Mouse (Mus musculus): Measurements from ENCODE around the gene Rbm44. TPM values are rescaled to one million over a fixed set of nuclear protein-coding genes. Genes with fewer than 3 reads are reported as not detected.

Gene Rbm44
- polyA plus RNA-seq, 1 experiment from 2014 or later: 0.34 TPM

DNA sequence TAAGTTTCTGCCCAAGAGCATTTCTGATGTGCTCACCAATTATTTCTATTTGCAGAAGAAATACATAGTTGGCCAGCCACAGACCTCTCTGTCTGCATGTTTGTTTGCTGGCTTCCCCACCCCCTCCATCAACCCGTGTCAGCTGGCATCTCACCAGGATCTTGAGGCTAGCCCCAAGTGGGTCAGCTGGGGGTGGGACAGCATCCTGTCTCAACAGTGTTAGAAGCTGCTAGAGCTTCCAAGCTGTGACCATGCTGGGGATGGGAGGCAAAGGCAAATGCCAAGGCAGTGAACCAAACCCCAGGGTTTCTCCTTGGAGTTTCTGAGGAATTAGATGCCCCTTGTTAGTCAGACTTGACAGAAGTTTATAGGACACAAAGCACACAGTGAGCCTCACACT lies 71.1 kb downstream of the Rbm44 start:
- WGBS: 65% methylated on average over 1 of the region's 1 CpGs
- Histone ChIP-seq H3K27me3 (no peaks in the 10 kb centered on the region), H3K36me3 (no peaks in the 10 kb centered on the region)

GRCm38 (mm10) chr1:91216504-91217267 lies 71.8 kb downstream of the Rbm44 start:
- no peak for ATAC-seq
- no peak overlapping the region for H3K4me2 ChIP-seq (replicated peaks)
- no peak overlapping the region for H3K9ac ChIP-seq (replicated peaks)
- no peak overlapping the region for H3K27ac ChIP-seq
- WGBS: 66% methylated on average over 10 of the region's 10 CpGs
- no peaks in the 10 kb centered on the region for H3K9me3 ChIP-seq
- no peaks in the 10 kb centered on the region for H3K27me3 ChIP-seq
- H3K36me3 ChIP-seq: no peaks in the 10 kb centered on the region
- H3K4me3 ChIP-seq (replicated peaks): no peak overlapping the region
- H3K4me1 ChIP-seq (replicated peaks): no peaks in the 10 kb centered on the region

More for the DNA sequence above, 71.1 kb downstream of the Rbm44 start:
- Histone ChIP-seq H3K4me2 (replicated peaks) (no peak overlapping the region), H3K9ac (replicated peaks) (no peak overlapping the region), H3K27ac (no peak overlapping the region), H3K4me1 (replicated peaks) (no peaks in the 10 kb centered on the region), H3K4me3 (replicated peaks) (no peak overlapping the region), H3K9me3 (no peaks in the 10 kb centered on the region)
- ATAC-seq: no peak

GRCm38 (mm10) chr1:91219641-91220321 lies 74.9 kb downstream of the Rbm44 start:
- Histone ChIP-seq H3K4me2 (replicated peaks) (no peak overlapping the region), H3K36me3 (no peaks in the 10 kb centered on the region), H3K27ac (no peak overlapping the region), H3K9me3 (no peaks in the 10 kb centered on the region), H3K27me3 (no peaks in the 10 kb centered on the region), H3K4me1 (replicated peaks) (no peaks in the 10 kb centered on the region), H3K4me3 (replicated peaks) (no peak overlapping the region), H3K9ac (replicated peaks) (no peak overlapping the region)
- no peak for ATAC-seq
- WGBS: 87% methylated on average over 7 of the region's 7 CpGs

- no peaks in the 10 kb centered on the region for H3K27me3 ChIP-seq
- H3K4me2 ChIP-seq (replicated peaks): no peak overlapping the region
- WGBS: 92% methylated on average over 3 of the region's 3 CpGs
- H3K9ac ChIP-seq (replicated peaks): no peak overlapping the region
- no peaks in the 10 kb centered on the region for H3K4me1 ChIP-seq (replicated peaks)
- H3K4me3 ChIP-seq (replicated peaks): no peak overlapping the region
- H3K9me3 ChIP-seq: no peaks in the 10 kb centered on the region
- no peaks in the 10 kb centered on the region for H3K36me3 ChIP-seq
- no peak overlapping the region for H3K27ac ChIP-seq
- ATAC-seq: no peak
Measured at GRCm38 (mm10) chr1:91220322-91220672, 75.4 kb downstream of the Rbm44 start.

Other genes starting within 250 kb of the Rbm44 start
- 0.06 and 0.13 TPM in 2 replicates for gene Mlph, start 230.0 kb upstream of the Rbm44 start, polyA plus RNA-seq (2015; fragmentation: Nextera tagmentation; extraction: Ambion mirVana)
- not detected in 2 replicates for gene Prlh, start 192.0 kb upstream of the Rbm44 start, polyA plus RNA-seq (2015; fragmentation: Nextera tagmentation; extraction: Ambion mirVana)
- 0.23 TPM in 1 of 2 replicates, not detected in the other for gene Rab17, start 175.4 kb upstream of the Rbm44 start, polyA plus RNA-seq (2015; fragmentation: Nextera tagmentation; extraction: Ambion mirVana)
- 23.0 and 23.6 TPM in 2 replicates for gene Lrrfip1, start 146.4 kb upstream of the Rbm44 start, polyA plus RNA-seq (2015; fragmentation: Nextera tagmentation; extraction: Ambion mirVana)
- 1.1 and 1.2 TPM in 2 replicates for gene Ramp1, start 34.7 kb downstream of the Rbm44 start, polyA plus RNA-seq (2015; fragmentation: Nextera tagmentation; extraction: Ambion mirVana)
- 70.5 and 72.8 TPM in 2 replicates for gene Ube2f, start 105.2 kb downstream of the Rbm44 start, polyA plus RNA-seq (2015; fragmentation: Nextera tagmentation; extraction: Ambion mirVana)
- gene Scly, start 153.2 kb downstream of the Rbm44 start, polyA plus RNA-seq (2015; fragmentation: Nextera tagmentation; extraction: Ambion mirVana): 11.6 and 12.4 TPM in 2 replicates
- gene Espnl, start 177.0 kb downstream of the Rbm44 start, polyA plus RNA-seq (2015; fragmentation: Nextera tagmentation; extraction: Ambion mirVana): 0.15 and 0.21 TPM in 2 replicates
- 0.07 TPM in 1 of 2 replicates, not detected in the other for gene Klhl30, start 205.9 kb downstream of the Rbm44 start, polyA plus RNA-seq (2015; fragmentation: Nextera tagmentation; extraction: Ambion mirVana)
- gene Erfe, start 221.3 kb downstream of the Rbm44 start, polyA plus RNA-seq (2015; fragmentation: Nextera tagmentation; extraction: Ambion mirVana): 0.24 and 0.55 TPM in 2 replicates